Mouse (Mus musculus) layer of hippocampus, postnatal 10 days (tissue): Measurements from ENCODE around the gene Bean1. TPM values are rescaled to one million over a fixed set of nuclear protein-coding genes. Genes with fewer than 3 reads are reported as not detected.

Source experiments
- DNase-seq, 2 experiments: peaks; one replicate each; pipeline ENCODE4 v3.0.0; 2021; ENCODE audit warnings: low spot score in 2 of 2
- long read RNA-seq: library from polyadenylated mRNA; stranded (forward); transcript quantifications from one replicate; pipeline ENCODE4 v2.0.0, GENCODE M21; 2023
- total RNA-seq, 2 experiments: library from RNA; stranded (reverse); gene quantifications; 2 replicates each; pipeline ENCODE4 v1.2.3; 2021

The Bean1 gene
- 10 to 100 TPM; 13.9 to 15.0 TPM for total RNA-seq
- long read RNA-seq, partial matches to known transcripts = 0 of 13 reads
- long read RNA-seq, other reads (novel, unspliced or antisense) = 9 of 13 reads

- peak; percentile 45 to 64 for DNase-seq
Measured at GRCm38 (mm10) chr8:104170118-104171049, at the start of gene Bean1. TSS of gene Bean1 (plus strand) at chr8:104170442.

- DNase-seq = no peak
Measured at GRCm38 (mm10) chr8:104121640-104122416, 48.4 kb upstream of the Bean1 start.

- no peak for DNase-seq
Measured at GRCm38 (mm10) chr8:104123080-104123657, 47.1 kb upstream of the Bean1 start.

- DNase-seq = no peak
Measured at GRCm38 (mm10) chr8:104124534-104124933, 45.7 kb upstream of the Bean1 start.

DNA sequence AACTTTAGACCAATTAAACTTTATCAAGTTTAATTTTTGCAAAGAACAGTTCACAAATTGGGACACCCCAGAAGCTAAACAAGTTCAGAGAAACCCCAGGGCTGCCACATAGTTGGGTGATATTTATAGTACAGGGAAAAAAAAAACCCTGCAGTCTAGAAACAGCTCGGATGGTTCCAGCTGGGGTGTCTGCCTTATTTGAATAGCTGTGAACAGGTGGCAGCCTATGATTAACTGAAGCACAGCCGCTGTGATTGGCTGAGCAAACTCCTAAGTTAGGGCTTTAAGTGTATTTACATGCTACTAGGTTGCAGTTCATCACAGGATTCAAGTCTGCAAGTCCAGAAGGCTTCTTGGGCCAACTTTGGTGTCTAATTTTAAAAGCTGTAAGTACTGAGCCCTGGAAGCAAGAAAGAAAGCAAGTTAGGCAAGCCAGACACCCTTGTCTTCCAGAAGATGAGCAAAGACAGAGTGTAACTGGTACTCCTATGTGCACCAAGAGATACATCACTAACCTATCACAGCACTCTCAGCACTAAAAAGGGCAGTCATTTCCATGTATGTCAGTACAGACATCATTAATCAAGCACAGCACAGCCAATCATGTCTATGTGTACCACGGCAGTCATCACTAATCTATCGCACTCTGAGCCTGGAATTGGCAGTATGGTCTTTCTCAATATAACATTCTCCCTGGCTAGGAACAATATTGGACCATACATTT lies 42.9 kb upstream of the Bean1 start:
- DNase-seq = peak in 1 of 2 experiments; percentile 35

GRCm38 (mm10) chr8:104130916-104131315 lies 39.3 kb upstream of the Bean1 start:
- DNase-seq = no peak

DNA sequence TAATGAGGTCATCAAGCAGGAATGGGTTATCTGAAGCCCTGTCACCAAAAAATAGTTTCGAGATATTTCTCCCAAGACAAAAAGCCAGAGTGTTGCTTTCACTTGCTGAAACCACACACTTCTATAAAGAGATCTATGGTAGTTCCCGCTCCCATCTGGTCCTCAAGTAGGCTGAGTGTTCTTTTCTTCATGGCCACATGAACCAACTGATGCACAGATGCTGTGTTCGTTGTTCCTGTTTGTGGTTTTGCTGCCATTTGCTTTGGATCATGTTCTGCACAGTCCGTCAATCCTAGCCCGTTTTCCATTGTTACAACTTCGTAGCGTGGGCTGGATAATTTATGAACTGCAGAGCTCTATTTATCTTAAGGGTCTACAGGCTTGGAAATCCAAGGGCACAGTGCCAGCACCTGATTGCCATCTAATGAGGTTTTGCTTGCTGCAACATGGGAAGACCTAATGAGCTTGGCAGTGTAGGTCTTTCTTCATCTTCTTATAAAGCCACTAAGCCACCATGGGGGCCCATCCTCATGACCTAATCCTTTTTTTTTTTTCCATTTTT lies 38.7 kb upstream of the Bean1 start:
- DNase-seq = no peak

DNA sequence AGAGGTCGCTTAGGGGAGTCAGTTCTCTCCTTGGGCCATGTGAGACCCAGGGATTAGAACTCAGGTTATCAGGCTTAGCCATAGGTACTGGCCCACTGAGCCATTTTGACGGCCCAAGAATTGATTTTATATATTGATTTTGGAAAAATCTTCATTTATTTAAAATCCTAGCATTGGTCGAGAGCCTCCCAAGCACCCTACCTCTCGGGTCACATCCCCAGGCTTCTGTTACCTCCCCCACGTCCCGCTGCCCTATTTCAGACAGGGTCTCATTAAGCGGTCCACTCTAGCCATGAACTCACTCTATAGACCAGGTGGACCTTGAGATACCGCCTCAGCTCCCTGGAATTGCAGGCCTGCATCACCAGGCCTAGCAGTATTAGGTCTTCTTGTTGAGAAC lies 35.7 kb upstream of the Bean1 start:
- peak in 1 of 2 experiments; percentile 6 for DNase-seq

- peak in 1 of 2 experiments; percentile 5 for DNase-seq
Measured at GRCm38 (mm10) chr8:104136277-104136676, 34.0 kb upstream of the Bean1 start.

- no peak for DNase-seq
Measured at GRCm38 (mm10) chr8:104137636-104138035, 32.6 kb upstream of the Bean1 start.

DNA sequence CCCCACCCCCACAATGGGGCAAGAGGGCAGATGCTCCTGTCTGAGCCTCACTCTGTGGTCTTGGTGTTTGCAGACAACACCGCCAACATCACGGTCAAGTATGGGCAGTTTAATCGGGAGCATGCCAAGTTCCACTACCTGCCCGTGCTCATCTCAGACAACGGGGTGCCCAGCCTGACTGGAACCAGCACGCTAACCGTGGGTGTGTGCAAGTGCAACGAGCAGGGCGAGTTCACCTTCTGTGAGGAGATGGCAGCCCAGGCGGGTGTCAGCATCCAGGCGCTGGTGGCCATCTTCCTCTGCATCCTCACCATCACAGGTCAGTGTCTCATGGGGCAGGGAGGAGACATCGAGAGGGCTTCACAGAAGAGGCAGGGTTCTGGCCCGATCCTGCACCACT lies 29.6 kb upstream of the Bean1 start:
- no peak for DNase-seq

- DNase-seq = no peak
Measured at GRCm38 (mm10) chr8:104142415-104142814, 27.8 kb upstream of the Bean1 start.

GRCm38 (mm10) chr8:104143379-104143778 lies 26.9 kb upstream of the Bean1 start:
- DNase-seq = no peak

DNA sequence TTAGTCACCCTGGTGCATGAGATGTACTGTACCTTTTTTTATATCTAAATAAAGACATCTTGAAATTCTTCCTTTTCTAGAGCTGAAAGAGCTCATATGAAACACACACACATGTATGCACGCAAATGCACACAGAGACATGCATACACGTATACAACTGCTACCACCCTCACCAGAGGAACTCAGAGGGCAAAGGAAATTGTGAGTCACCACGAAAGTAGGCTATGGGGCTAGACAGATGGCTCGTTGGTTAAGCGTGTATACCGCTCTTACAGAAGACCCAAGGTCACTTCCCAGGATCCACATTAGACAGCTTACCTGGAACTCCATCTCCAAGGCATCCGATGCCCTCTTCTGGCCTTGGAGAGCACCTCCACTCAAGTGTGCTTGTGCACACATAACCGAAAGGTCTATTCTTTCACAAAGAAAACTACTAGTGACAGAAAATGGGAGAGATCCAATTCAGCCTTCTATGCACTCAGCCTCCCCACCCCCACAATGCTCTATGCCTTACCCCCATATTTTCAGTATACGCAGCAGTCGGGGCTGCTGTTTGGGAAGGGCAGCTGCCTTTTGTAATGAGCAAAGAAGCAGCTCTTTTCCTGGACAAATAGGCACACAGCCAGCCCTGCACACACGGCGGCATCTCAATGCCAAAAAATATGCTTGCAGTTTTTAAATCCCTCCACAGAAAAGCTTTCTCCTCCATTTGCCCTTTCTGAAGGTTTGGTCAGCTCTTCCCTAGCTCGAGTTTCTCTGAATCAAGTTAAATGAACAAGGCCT lies 25.6 kb upstream of the Bean1 start:
- DNase-seq = peak in 1 of 2 experiments; percentile 29

- peak; percentile 92 for DNase-seq
Measured at GRCm38 (mm10) chr8:104145981-104146689, 24.1 kb upstream of the Bean1 start.

- no peak for DNase-seq
Measured at GRCm38 (mm10) chr8:104146717-104147494, 23.3 kb upstream of the Bean1 start.

GRCm38 (mm10) chr8:104147947-104148346 lies 22.3 kb upstream of the Bean1 start:
- DNase-seq = no peak

- no peak for DNase-seq
Measured at GRCm38 (mm10) chr8:104160731-104161130, 9.5 kb upstream of the Bean1 start.
